Mouse (Mus musculus): ENCODE results near the gene Snx33.
"Not testable (repeated sequence)": the region's sequence is repeated elsewhere in the genome, so short reads cannot be mapped to it uniquely, and the experiment has no call there.

Gene Snx33

GRCm38 (mm10) chr9:56928041-56928811 is at the start of gene Snx33:
Gene Snx33 (minus strand): TSS chr9:56928371.
- DNase-seq (ENCODE audit: low spot score) = peak; percentile 92

- no peak for DNase-seq (ENCODE audit: low spot score)
Observed at GRCm38 (mm10) chr9:56975199-56975598, 47.0 kb upstream of the Snx33 start.

- no peak for DNase-seq (ENCODE audit: low spot score)
Observed at GRCm38 (mm10) chr9:56973960-56974524, 45.9 kb upstream of the Snx33 start.

GRCm38 (mm10) chr9:56970158-56970557 is 42.0 kb upstream of the Snx33 start:
- no peak for DNase-seq (ENCODE audit: low spot score)

GRCm38 (mm10) chr9:56961591-56961990 is 33.4 kb upstream of the Snx33 start:
- no peak for DNase-seq (ENCODE audit: low spot score)

GRCm38 (mm10) chr9:56958689-56959088 is 30.5 kb upstream of the Snx33 start:
- DNase-seq (ENCODE audit: low spot score) = no peak

GRCm38 (mm10) chr9:56956966-56957675 is 28.9 kb upstream of the Snx33 start:
- DNase-seq (ENCODE audit: low spot score) = no peak

GRCm38 (mm10) chr9:56953562-56953961 is 25.4 kb upstream of the Snx33 start:
- no peak for DNase-seq (ENCODE audit: low spot score)

- peak; percentile 95 for DNase-seq (ENCODE audit: low spot score)
Observed at GRCm38 (mm10) chr9:56950414-56951400, 22.5 kb upstream of the Snx33 start, which contains the start of gene Snupn. Gene Snupn (plus strand): TSS chr9:56950878.

GRCm38 (mm10) chr9:56949767-56950166 is 21.6 kb upstream of the Snx33 start:
- no peak for DNase-seq (ENCODE audit: low spot score)

- not testable (repeated sequence) for DNase-seq (ENCODE audit: low spot score)
Observed at GRCm38 (mm10) chr9:56948699-56949098, 20.5 kb upstream of the Snx33 start.

GRCm38 (mm10) chr9:56947481-56947880 is 19.3 kb upstream of the Snx33 start:
- not testable (repeated sequence) for DNase-seq (ENCODE audit: low spot score)

- no peak for DNase-seq (ENCODE audit: low spot score)
Observed at GRCm38 (mm10) chr9:56938374-56938773, 10.2 kb upstream of the Snx33 start.

- peak; percentile 86 for DNase-seq (ENCODE audit: low spot score)
Observed at GRCm38 (mm10) chr9:56937223-56938160, 9.3 kb upstream of the Snx33 start, which contains the start of gene Imp3. Gene Imp3 (plus strand): TSS chr9:56937475.

- DNase-seq (ENCODE audit: low spot score) = no peak
Observed at GRCm38 (mm10) chr9:56936861-56937222, 8.7 kb upstream of the Snx33 start.

GRCm38 (mm10) chr9:56930556-56930955 is 2.4 kb upstream of the Snx33 start:
- DNase-seq (ENCODE audit: low spot score) = no peak

GRCm38 (mm10) chr9:56929496-56929895 is 1.3 kb upstream of the Snx33 start:
- no peak for DNase-seq (ENCODE audit: low spot score)

- peak; percentile 45 for DNase-seq (ENCODE audit: low spot score)
Observed at GRCm38 (mm10) chr9:56927191-56928012, 769 bp downstream of the Snx33 start.

GRCm38 (mm10) chr9:56926387-56926786 is 1.8 kb downstream of the Snx33 start:
- DNase-seq (ENCODE audit: low spot score) = no peak

GRCm38 (mm10) chr9:56926025-56926360 is 2.2 kb downstream of the Snx33 start:
- no peak for DNase-seq (ENCODE audit: low spot score)
